Mouse (Mus musculus) cerebellum, postnatal 36 days (tissue): ENCODE measurements around the gene Nfam1.

Experiments
- DNase-seq, 2 experiments: peaks; one replicate each; pipeline ENCODE4 v3.0.0; 2021 to 2022; ENCODE audit warnings: mixed read lengths in 2 of 2

Gene Nfam1

GRCm38 (mm10) chr15:82992079-82992783 lies 40.9 kb downstream of the Nfam1 start:
- DNase-seq, result peak; percentile 50 to 51

- DNase-seq, result no peak
Measured at GRCm38 (mm10) chr15:82989190-82989704, 43.9 kb downstream of the Nfam1 start.

GRCm38 (mm10) chr15:82987732-82988112 lies 45.4 kb downstream of the Nfam1 start, which contains the start of gene Tcf20:
Tcf20 (minus strand) TSS chr15:82987872.
- DNase-seq, result peak; percentile 69 to 80

- no peak for DNase-seq
Measured at GRCm38 (mm10) chr15:82987014-82987731, 45.9 kb downstream of the Nfam1 start.

GRCm38 (mm10) chr15:82984574-82984973 lies 48.5 kb downstream of the Nfam1 start:
- DNase-seq, result no peak

- no peak for DNase-seq
Measured at GRCm38 (mm10) chr15:82984097-82984496, 49.0 kb downstream of the Nfam1 start.

GRCm38 (mm10) chr15:82983416-82984026 lies 49.6 kb downstream of the Nfam1 start:
- no peak for DNase-seq

GRCm38 (mm10) chr15:82982724-82983415 lies 50.2 kb downstream of the Nfam1 start:
- DNase-seq, result no peak

GRCm38 (mm10) chr15:82981676-82982520 lies 51.2 kb downstream of the Nfam1 start:
- no peak for DNase-seq

- DNase-seq, result no peak
Measured at GRCm38 (mm10) chr15:82979531-82979930, 53.6 kb downstream of the Nfam1 start.

GRCm38 (mm10) chr15:82974471-82974870 lies 58.6 kb downstream of the Nfam1 start:
- no peak for DNase-seq

GRCm38 (mm10) chr15:82969206-82969721 lies 63.8 kb downstream of the Nfam1 start:
- DNase-seq, result no peak

- DNase-seq, result peak; percentile 75 to 86
Measured at GRCm38 (mm10) chr15:82968449-82968848, 64.7 kb downstream of the Nfam1 start.

GRCm38 (mm10) chr15:82967947-82968346 lies 65.2 kb downstream of the Nfam1 start:
- DNase-seq, result no peak

- peak; percentile 57 to 60 for DNase-seq
Measured at GRCm38 (mm10) chr15:82964266-82964825, 68.8 kb downstream of the Nfam1 start.

- no peak for DNase-seq
Measured at GRCm38 (mm10) chr15:82963556-82964156, 69.5 kb downstream of the Nfam1 start.

GRCm38 (mm10) chr15:82963090-82963489 lies 70.0 kb downstream of the Nfam1 start:
- no peak for DNase-seq

GRCm38 (mm10) chr15:82962536-82962935 lies 70.6 kb downstream of the Nfam1 start:
- DNase-seq, result no peak

- peak in 1 of 2 experiments; percentile 43 for DNase-seq
Measured at GRCm38 (mm10) chr15:82960786-82961561, 72.1 kb downstream of the Nfam1 start.

GRCm38 (mm10) chr15:82959151-82959550 lies 74.0 kb downstream of the Nfam1 start:
- no peak for DNase-seq
